Mouse (Mus musculus): Measurements from ENCODE around the gene Pappa2.

The Pappa2 gene

GRCm38 (mm10) chr1:158697423-158697822 is 282.9 kb downstream of the Pappa2 start:
- H3K27me3 ChIP-seq (ENCODE audit: control insufficient read depth, insufficient read depth, low read length, poor library complexity, severe bottlenecking), result no peaks in the 10 kb centered on the region
- DNase-seq (ENCODE audit: low read depth, low spot score), result no peak
- H3K36me3 ChIP-seq (ENCODE audit: control insufficient read depth, insufficient read depth, low read length, poor library complexity, severe bottlenecking), result no peaks in the 10 kb centered on the region

DNA sequence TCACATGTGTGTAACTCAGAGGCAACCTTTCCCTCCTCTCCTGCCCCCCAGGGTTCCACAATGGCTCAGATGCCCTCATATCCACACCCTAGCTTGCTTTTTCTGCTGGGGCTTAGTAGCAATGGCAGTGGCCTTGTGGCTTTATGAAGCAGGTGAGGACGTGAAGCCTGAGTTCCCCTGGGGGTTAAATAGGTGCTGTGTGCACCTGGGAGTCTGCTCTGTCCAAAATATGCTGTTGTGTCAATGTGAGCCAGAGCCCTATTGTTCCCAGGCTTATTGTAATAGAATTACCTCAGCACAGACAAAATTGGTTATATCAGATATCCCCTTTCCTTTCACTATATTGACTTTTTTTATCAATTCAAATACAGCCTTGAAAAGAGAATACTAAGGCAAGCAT is 292.6 kb downstream of the Pappa2 start:
- H3K36me3 ChIP-seq (ENCODE audit: control insufficient read depth, insufficient read depth, low read length, poor library complexity, severe bottlenecking), result no peaks in the 10 kb centered on the region
- no peak for DNase-seq (ENCODE audit: low read depth, low spot score)

DNA sequence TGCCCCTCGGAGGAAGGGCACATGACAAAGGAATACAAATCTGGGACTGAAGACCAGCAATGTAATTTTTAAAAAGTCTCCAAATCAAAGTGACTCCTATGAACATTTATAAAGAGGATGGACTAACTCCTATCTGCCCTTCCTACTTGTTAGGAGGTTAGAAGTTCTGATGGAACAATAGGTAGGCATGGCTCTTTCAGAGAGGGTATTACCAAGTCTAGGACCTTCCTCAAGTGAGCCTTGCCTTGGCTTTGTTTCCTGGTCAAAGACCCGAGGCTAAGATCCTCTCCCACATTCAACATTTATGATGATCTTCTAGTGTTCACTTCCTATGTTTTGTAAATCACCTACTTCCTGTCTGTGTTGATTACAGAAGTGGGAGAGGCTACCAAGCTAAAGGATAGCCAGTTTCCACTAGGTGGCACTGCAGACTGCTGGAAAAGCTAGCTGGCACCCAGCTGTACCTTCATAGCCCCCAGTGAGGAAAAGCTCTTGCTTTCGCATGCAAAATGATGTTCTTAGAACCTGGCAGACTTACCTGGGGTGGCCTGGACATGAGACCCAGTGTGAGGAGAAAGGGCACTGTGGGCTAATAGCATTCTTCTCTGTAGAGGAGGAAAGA is 310.2 kb downstream of the Pappa2 start:
- no peaks in the 10 kb centered on the region for H3K36me3 ChIP-seq (ENCODE audit: control insufficient read depth, insufficient read depth, low read length, poor library complexity, severe bottlenecking)
- DNase-seq (ENCODE audit: low read depth, low spot score), result peak; percentile 31
- H3K27me3 ChIP-seq (ENCODE audit: control insufficient read depth, insufficient read depth, low read length, poor library complexity, severe bottlenecking), result no peaks in the 10 kb centered on the region

More for the DNA sequence above, 292.6 kb downstream of the Pappa2 start:
- no peaks in the 10 kb centered on the region; the same call in 1 of the 2 replicates for H3K27me3 ChIP-seq (ENCODE audit: control insufficient read depth, insufficient read depth, low read length, poor library complexity, severe bottlenecking)

- H3K36me3 ChIP-seq (ENCODE audit: control insufficient read depth, insufficient read depth, low read length, poor library complexity, severe bottlenecking), result no peaks in the 10 kb centered on the region
- no peak for DNase-seq (ENCODE audit: low read depth, low spot score)
- H3K27me3 ChIP-seq (ENCODE audit: control insufficient read depth, insufficient read depth, low read length, poor library complexity, severe bottlenecking), result no peaks in the 10 kb centered on the region
These were observed 314.3 kb downstream of the Pappa2 start for GRCm38 (mm10) chr1:158666001-158666400.

Measured in splenic B cell, adult 2 months (primary cell).